Mouse (Mus musculus) adrenal gland, adult (tissue): ENCODE results near the gene Sdk2.

Source experiments
- DNase-seq, 2 experiments: peaks; one replicate each; pipeline ENCODE4 v3.0.0; 2022 to 2023; ENCODE audit warnings: low spot score in 1 of 2; ENCODE audit not compliant: inconsistent age in 2 of 2

Sdk2 gene

DNA sequence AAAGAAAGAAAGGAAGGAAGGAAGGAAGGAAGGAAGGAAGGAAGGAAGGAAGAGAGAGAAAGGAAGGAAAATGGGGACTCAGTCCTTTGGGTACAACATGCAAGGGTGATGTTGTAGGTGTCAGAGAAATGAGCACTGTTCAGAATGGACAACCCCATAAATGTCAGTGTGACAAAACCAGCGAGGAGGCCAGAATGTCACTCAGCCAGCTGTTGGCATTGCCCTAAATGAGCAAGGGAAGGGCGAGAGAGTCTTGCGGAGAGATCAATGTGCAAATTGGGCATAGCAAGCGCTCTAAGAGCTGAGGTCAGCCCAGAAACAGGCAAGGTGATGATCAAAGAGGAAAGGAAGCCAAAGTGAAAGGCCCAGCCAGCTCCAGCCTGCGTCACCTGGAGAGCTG, 293.7 kb downstream of the Sdk2 start:
- DNase-seq = peak in 1 of 2 experiments; percentile 55

- no peak for DNase-seq
These were observed 295.7 kb downstream of the Sdk2 start for GRCm38 (mm10) chr11:113771187-113771586.

DNA sequence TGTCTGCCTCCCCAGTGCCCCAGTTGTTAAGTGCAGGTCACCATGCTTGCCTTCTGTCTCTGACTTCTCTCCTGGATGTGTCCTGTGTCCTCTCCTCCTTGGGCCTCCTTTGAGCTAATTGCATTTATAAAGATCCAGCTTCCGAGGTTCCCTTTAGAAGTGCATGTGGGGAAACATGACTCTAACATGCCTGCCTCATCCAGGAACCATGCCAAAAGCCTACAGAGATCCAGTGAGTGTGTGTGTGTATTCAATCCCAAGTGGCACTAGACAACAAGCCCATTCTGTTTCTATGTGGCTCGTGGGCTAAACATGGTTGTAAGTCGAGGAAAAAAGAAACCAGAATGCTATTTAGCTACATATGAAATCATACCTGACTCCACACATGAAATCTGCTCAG, 298.5 kb downstream of the Sdk2 start:
- no peak for DNase-seq

DNA sequence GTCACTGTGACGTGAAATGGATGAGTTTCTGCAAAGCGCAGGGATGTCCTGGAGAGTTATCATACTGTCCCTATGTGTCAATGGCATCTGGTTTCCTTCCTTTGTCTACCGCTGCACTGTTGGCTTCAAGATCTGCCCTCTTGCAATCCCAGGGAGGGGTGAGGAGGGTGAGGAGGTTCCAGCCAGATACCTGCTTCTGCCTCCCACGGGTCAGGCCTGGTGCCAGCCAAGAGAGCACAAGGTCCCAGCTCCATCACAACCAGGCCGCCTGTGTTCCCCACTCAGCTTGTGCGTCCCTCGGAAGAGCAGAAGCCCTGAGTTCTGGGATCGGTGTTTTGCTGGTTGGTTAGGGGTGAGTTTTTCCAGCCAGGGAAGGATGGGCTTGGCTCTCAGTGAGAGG, 299.6 kb downstream of the Sdk2 start:
- peak in 1 of 2 experiments; percentile 63 for DNase-seq

DNA sequence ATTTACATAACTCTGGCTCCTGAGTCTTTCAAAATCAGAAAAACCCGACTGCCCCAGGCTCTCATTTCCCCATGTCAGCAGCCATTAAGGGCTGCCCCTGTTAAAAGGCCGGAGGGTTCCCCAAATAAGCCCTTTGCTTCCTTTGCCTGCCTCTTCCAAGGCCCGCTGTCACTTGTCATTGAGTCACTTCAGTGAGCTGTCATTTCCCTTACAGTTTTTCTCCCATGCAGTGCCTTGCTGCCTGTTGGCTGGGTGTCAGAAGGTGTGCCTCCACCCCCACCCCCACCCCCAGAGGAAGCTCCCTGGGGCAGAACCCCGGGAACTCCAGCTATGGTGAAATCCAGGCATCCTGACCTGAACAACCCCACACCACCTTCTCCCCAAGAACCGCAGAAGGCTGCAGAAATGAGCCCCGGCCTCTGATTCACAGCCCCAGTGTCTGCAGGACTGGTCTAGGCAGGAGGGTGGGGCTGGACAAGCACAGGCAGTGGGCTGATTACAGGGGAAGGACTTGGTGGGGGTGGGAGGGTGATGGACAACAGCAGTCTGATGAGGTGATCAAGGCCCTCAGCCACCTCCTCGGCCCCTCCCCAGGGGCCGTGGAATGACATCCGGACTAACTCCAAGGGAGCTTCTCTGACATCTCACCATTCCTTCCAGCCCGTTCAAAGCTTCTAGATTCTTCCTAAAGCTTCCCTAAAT, 300.4 kb downstream of the Sdk2 start:
- peak in 1 of 2 experiments; percentile 78 for DNase-seq

GRCm38 (mm10) chr11:113764132-113764849, 302.6 kb downstream of the Sdk2 start:
- peak in 1 of 2 experiments; percentile 36 for DNase-seq

- no peak for DNase-seq
These were observed 303.4 kb downstream of the Sdk2 start for GRCm38 (mm10) chr11:113763449-113763848.

DNA sequence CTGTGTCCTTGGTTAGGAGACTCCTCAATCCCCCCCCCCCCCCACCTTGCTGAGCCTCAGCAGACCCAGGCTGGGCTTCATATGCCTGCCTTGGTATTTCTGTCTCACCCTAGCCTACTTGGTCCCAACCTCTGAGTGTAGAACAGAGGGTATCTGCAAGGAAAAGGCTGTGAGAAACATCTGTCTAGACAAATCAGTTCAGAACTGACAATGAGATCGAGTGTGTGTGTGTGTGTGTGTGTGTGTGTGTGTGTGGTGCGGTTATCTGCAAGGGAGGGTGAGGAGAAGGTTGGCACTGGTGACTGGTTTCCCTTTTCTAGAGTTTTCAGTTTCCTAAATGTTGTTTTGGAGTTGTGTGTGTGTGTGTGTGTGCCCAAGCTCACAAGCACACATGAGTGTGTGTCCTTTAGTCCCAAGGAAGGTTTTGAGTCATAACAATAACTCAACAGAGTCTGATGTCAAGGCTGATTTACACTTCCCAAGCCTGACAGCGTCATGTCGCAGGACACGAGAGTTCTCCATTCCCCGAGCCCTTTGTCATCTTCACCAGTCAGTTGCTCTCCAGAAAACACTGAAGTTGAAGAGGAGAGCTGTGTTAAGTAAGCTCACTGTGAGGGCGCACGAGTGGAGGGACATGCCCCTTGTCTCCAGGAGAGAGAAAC, 304.6 kb downstream of the Sdk2 start:
- DNase-seq = peak; percentile 53 to 82

GRCm38 (mm10) chr11:113761646-113762045, 305.2 kb downstream of the Sdk2 start:
- no peak for DNase-seq

DNA sequence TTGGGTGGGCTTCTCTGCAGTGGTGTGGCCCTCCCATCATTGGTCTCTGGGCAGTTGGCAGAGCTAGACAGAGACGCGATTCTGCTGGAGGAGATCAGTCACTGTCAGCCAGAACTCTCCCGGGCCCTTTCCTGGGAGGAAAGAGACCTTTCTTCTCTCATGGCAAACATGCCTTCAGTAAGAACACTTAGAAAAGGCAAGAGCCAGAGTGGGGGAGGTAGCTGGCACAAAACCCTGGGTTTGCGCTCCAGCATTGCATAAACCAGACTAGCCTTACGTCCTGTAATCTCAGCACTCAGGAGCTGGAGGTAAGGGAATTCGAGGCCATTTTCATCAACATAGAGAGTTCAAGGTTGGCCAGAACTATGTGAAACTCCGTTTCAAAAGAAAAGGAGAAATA, 306.4 kb downstream of the Sdk2 start:
- peak; percentile 73 to 93 for DNase-seq

GRCm38 (mm10) chr11:113758851-113759250, 308.0 kb downstream of the Sdk2 start:
- peak in 1 of 2 experiments; percentile 70 for DNase-seq

DNA sequence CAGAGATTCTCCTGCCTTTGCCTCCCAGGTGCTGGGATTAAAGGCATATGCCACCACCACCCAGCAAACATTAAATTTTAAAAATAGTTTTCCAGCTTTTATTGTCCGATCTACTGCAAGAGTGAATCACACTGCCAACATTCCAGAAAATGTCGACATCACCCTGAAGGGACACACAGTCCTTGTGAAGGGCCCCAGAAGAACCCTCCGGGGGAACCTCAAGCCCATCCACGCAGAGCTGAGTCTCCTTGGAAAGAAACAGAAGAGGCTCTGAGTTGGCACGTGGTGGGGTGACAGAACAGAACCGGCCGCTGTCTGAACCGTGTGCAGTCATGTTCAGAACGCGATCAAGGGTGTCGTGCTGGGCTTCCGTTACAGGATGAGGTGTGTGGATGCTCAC, 310.3 kb downstream of the Sdk2 start:
- DNase-seq = peak; percentile 57 to 68

DNA sequence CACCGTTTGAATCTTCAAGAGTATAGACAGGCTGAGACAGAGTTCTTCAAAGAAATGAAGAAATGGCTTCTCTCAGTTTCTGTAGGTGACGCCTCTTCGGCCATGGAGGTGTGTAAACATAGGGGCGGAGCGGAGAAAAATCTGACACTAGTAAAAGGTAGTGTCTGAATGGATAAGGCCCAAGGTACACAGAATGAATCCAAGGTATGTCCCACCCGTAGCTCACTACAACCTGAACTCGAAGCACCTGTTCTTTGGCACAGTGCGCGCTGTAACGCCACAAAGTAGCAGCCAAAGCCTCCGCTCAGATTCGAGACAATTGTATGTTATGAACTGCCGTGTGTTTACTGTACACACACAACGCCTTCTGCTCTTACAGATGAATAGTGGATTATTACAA, 311.0 kb downstream of the Sdk2 start:
- DNase-seq = no peak

GRCm38 (mm10) chr11:113754845-113755244, 312.0 kb downstream of the Sdk2 start:
- DNase-seq = no peak

DNA sequence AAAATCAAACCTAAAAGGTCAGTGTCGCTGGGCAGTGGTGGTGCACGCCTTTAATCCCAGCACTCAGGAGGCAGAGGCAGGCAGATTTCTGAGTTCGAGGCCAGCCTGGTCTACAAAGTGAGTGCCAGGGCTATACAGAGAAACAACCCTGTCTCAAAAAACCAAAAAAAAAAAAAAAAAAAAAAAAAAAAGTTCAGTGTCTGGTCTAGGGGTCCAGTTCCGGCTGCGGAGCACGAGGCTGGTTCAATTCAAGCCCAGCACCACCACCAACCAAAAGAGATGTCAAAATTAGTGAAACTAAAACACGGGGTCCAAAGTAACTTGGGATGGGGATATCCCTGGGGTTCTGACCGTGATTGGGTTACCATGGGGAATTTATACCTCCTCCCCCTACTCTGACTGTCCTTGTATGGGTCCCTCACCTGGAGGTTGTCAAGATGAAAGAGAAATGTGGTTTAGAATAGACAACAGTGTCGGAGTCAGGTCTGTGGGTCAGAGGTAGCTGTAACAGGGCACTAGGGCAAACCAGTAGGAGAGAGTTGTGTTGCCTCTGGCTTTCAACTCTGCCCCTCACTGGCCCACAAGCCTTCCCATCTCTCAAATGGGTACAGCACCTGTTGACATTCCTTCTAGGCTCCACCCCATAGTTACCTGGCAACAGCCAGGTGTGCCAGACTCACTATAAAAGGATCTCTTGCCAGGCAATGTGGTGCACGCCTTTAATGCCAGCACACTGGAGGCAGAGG, 314.0 kb downstream of the Sdk2 start:
- no peak for DNase-seq

DNA sequence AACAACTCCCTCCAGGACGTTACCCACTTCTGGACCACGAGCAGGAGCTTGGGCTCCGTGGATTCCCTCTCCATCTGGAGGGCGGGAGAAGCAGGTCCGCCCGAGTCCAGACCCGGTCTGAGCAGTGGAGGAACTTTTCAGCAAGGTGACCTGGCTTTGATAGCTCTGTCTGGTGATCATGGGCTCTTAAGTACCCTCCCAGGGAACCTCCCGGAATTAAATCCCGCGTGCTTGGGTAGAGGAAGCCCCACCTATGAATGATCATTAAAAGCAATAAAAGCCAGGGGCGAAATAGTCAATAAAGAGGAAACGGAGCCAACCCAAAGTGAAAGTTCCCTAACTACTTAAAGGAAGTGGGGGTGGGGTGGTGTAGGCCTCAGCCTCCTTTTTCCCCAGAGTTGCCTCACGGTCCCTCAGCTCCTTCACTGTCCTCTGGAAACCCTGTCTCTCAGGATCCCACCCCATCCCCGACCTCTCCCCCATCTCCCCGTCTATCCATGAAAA, 314.6 kb downstream of the Sdk2 start:
- no peak for DNase-seq

GRCm38 (mm10) chr11:113751484-113752084, 315.3 kb downstream of the Sdk2 start, which contains the start of gene Cdc42ep4:
TSS of gene Cdc42ep4 (minus strand) at chr11:113751881.
- peak; percentile 90 to 97 for DNase-seq

DNA sequence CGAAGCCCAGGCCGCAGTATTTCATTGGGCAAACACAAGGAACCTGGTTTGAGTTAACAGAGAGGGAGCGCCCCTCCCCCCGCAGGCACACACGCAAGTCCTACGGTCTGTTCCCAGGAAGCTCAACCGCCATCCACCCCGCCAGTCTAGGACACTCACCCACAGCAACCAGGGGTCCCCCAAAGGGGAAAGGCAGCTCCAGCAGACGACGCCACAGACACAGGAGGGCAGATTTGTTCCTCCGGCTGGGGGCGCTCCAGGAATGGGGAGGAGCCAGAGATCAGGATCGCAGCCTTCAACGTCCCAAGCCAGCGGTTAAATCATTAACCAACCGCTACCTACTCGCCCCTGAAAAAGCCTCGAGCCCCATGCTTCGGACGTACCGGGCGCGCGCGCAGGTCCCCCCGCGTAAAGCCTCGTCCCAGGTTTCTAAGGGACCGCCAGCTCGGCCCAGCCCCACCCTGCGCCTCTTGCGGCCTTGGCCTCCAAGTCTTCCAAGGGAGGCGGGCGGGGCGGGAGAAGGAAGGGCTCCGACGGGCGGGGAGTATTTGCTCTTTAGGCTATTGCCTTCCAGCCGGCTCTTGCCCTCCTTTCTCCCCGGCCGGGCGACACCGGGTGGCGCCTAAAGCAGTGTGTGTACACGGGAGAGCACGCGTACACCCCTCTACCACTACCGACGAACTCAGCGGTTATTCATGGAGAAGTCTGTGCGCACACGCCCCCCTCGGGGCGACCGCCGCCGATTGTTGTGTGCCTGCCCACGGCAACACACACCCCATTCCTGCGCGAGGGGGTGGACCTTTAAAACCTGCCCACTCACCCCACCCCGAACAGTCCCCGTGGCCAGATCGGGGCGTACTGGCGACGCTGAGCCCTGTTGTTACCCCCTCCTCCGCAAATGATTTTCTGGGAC, 316.0 kb downstream of the Sdk2 start:
- DNase-seq = peak; percentile 86 to 96

- DNase-seq = peak; percentile 56 to 83
These were observed 317.0 kb downstream of the Sdk2 start for GRCm38 (mm10) chr11:113749749-113750351.
